Mouse (Mus musculus) spleen, embryonic (tissue): ENCODE results near the gene Alb.

Experiments
- CTCF ChIA-PET: fragments of 350-600 bp; sonication (Branson Sonifier 250); formaldehyde crosslinking; loops from one replicate; lab custom pipeline; 2022; lab: Charles Lee

The Alb gene

DNA sequence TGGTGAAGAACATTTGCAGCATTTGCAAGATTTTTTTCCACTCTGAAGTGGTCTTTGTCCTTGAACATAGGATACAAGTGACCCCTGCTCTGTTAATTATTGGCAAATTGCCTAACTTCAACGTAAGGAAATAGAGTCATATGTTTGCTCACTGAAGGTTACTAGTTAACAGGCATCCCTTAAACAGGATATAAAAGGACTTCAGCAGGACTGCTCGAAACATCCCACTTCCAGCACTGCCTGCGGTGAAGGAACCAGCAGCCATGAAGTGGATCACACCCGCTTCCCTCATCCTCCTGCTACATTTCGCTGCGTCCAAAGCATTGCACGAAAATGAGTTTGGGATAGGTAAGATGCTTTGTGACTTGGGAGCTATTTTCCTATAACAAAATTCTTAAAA, 29.8 kb downstream of the Alb start, which contains the start of gene Afp:
TSS of gene Afp (plus strand) at position 220 of the 400 bp plus-strand sequence.
- CTCF ChIA-PET, result no interaction called here

DNA sequence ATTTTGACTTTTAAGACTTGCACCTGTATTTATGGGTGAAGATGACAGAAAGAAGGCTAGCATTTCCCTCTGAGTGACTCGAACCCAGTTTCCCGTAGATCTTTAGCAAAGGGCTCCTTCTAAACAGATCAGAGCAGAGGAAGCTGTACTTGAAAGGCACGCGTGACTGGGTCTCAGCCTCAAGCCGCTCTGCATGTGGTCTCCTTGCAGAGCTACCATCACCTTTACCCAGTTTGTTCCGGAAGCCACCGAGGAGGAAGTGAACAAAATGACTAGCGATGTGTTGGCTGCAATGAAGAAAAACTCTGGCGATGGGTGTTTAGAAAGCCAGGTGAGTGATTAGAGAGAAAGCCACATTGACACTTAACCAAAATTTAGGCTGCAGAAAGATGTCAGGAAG, 31.7 kb downstream of the Alb start:
- CTCF ChIA-PET, result interaction anchor here (0.9 kb wide), 1 partner anchor 88 kb away, joined by 3 read pairs; no protein-coding TSS in a partner anchor

DNA sequence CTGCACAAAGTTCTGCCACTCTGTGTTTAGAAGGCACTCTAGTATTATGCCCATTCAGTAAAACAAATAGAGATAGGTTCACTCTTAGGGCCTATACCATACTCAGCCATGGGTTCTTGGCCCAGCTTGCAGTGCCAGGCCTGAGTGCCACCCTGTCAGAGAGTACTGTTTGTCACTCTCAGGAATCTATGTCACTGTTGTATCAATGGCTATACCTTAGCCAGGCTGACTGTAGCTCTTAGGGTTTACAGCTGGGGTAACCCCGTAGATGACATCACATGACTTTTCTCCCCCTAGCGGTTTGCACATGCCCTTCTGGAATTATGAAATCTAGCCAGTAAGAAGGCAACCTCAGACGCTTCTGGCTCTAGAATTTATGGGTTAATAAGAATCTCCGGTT, 33.6 kb downstream of the Alb start:
- CTCF ChIA-PET, result no interaction called here

DNA sequence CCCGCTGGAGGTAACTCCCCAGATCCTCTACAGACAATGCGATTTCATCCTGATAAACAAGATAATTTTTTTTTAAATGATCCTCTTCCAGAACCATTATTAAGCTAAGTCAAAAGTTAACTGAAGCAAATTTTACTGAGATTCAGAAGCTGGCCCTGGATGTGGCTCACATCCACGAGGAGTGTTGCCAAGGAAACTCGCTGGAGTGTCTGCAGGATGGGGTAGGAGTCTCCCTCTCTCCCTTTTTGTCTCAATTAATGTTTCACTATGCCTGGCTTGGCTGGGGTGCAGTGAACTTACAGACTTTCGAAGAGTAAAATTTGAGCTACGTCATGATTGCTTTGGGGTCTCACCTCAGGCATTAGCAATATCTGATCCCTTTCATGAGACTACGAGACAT, 38.8 kb downstream of the Alb start:
- CTCF ChIA-PET, result interaction anchor here (0.7 to 1.0 kb wide), 2 partner anchors 101 to 281 kb away, joined by 4 to 9 read pairs; no protein-coding TSS in a partner anchor

DNA sequence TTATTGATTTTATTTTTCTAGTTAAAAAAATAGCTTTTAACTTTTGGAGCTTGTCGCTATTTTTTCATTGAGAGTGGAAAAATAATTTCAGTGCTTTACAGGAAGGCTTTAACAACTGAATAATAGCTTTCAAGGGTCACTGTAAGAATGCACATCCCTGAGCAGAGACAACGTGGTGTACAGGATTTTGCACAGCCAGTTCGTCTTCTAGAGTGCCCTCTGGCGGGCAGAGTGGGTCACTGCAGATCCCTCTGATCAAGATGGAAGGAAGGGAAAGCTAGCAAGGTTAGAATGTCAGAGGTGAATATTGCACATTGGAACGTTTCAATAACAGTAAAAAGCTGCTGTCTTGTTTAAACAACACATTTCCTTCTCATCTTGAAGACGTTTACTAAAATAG, 40.0 kb downstream of the Alb start:
- CTCF ChIA-PET, result interaction anchor here (1.0 kb wide), 1 partner anchor 282 kb away, joined by 4 read pairs; no protein-coding TSS in a partner anchor

DNA sequence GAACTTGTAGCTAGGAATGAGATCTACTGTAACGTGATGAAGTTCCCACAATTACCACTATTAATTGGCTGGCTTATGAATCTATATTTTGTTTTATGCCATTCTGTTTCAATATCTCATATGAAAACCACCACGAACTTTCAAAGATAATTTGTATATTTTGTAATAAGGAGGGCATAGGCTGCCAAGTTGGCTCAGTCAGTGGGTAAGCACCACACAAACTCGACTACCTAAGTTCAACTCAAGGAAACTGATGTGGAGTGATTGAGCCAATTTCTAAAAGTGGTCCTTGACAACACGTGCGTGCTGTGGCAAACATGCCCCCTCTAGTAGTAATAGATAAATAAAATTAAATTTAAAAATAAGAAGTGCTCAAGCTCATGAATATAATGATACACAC, 41.1 kb downstream of the Alb start:
- CTCF ChIA-PET, result no interaction called here

DNA sequence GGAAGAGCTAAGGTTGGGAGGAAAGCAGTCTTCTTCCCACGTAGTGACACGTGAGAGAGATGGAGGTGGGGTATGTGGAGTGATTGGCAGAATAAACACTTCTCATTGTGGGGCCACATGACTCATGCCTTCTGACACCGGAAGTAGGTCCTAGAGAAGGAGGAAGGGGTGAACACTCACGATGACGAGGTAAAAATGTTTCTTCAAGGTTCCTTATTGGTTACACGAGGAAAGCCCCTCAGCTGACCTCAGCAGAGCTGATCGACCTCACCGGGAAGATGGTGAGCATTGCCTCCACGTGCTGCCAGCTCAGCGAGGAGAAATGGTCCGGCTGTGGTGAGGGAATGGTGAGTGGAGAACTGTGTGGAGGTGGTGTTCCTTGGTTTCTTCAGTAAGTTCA, 44.0 kb downstream of the Alb start:
- CTCF ChIA-PET, result no interaction called here

DNA sequence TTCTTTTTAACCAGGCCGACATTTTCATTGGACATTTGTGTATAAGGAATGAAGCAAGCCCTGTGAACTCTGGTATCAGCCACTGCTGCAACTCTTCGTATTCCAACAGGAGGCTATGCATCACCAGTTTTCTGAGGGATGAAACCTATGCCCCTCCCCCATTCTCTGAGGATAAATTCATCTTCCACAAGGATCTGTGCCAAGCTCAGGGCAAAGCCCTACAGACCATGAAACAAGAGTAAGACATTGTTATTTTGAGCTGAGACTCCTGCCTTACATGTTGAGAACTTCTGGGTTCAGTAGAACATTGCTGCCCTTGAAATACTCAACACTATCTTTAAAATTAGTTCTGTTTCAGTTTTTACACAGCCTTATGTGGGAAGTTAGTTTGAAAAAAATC, 45.8 kb downstream of the Alb start:
- CTCF ChIA-PET, result no interaction called here

DNA sequence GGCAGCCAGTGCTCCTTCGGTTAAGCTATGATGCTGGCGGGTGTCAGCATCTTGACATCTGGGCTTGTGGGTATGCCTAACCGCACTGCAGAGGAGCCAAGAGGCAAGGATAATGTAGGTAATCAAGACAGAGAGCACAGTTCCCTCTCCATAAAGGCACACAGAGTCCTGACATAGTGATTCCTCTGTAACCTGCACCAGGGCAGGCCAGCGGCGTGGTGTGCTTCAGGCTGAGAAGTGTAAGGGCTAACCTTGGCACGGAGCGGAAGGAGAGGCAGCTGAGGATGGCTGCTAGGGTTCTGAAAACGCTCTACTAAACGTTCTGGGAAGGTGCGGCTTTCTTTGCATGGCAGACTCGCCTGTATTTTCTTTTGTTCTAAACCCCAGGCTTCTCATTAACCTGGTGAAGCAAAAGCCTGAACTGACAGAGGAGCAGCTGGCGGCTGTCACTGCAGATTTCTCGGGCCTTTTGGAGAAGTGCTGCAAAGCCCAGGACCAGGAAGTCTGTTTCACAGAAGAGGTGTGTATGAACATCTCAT, 46.8 kb downstream of the Alb start:
- CTCF ChIA-PET, result no interaction called here

DNA sequence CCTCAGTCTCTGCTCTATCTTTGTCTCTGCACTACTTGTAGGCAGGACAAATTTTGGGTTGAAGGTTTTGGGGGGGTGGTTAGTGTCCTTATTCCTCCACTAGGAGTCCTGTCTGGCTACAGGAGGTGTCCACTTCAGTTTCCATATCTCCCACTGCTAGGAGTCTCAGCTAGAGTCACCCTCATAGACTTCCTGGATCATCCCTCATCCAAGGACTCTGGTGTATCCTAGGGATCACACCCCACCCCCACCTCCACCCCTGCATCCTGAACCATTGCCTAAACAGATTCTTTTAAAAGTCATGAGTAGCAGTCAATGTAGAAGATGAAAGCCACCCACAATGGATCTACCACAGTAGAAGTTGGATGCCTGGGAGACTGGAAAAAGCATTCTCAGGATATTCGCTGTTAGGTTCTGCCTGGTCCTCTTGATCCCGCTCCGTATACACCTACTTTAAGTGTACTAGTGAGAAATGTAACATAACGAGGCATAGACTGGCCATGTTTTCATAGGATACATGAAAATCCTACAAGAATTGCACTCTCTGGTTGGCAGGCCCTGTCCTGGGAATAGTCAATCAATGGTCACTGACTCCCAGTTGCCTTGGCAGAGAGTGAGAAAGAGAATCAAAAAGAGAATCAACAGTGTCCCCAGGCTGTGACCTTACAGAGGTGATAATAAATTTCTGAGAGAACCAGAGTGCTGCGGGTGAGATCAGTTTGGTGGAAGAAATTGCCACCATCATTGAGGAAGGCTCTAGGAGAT, 49.3 kb downstream of the Alb start:
- CTCF ChIA-PET, result no interaction called here

DNA sequence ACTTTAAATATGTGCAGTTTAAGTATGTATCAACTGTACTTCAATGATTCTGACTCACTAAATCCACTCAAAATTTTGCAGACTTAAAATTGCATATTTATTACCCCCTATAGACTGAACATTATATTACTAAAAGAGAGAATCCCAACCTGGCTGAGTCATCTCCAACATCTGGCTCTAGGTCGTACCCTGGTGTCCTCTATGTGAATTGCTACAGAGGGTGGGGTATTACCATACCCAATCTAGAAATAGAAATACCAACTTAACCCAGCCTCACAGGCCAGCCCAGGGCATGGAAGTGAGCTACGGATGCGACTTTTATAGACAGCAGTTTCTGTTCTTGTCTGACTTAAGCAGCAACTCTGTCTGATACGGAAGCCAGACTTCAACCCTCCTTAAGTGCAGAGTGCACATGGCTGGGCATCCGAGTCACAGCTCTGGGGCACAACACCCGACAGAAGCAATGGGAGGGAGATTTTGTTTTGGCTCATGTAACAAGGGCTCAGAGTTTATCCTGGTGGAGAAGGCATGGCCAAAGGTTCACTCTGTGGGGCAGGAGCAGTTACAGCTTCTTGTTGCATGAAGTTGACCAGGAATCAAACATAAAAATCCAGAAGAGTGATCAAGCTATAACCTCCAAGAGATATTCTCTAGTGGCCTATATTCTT, 51.7 kb downstream of the Alb start:
- CTCF ChIA-PET, result no interaction called here

DNA sequence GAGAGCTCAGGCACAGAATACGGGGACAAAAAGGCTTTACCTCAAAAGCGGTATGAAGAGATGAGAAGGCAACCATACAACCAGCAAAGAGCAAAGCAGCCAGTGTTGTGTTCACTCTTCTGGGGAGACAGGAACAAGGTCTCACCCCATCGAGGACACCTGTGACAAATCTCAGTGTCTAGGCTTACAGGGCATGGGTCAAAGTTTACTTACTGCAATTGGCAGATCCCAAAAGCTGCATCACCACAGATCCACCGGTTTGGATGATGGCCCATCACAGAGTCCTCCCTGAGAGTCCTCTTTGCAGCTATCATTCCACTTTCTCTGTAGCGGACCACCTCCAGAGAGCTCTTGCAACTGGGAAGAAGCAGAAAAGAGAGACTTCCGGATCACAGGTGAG, 54.9 kb downstream of the Alb start:
- CTCF ChIA-PET, result no interaction called here

DNA sequence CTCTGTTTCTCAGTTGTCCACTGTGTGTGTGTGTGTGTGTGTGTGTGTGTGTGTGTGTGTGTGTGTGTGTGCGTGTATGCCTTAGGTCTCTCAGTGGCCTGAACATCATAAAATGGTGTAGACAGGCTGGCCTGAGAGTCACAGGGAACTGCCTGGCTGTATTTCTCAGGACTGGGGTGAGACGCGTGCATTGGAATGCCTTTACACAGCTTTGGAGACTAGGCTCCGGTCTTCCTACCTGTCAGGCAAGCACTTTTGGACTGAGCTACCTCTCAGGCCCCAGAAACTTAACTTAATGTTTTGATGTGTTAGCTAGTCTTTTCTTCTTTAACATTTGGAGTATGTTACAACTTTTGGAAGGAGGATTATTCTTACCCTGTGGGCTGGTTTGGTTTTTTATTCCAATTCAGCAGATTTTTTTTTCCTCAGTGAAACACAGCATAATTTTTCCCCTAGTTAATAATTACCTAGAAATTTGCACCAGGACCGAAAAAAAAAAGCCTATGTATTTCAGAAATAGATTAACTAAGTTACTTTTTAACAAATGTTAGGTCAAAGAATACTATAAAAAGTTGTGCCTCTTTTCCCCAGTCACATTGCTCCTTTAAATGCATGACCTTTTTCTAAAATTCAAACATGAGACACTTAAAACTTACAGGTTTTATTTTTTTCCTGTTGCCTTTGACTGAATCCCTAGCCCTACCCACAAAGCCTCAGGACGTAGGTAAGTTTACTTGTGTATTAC, 57.8 kb downstream of the Alb start, which contains the start of gene Afm:
TSS of gene Afm (plus strand) at position 577 of the 745 bp plus-strand sequence.
- CTCF ChIA-PET, result no interaction called here
